Mouse (Mus musculus) thymus, postnatal 36 days (tissue): ENCODE data around the gene Lsm14b.

Experiments
- DNase-seq, 2 experiments: peaks; one replicate each; pipeline ENCODE4 v3.0.0; 2022; ENCODE audit warnings: mixed read lengths in 2 of 2

Lsm14b gene

GRCm38 (mm10) chr2:180063338-180064131 lies 38.7 kb downstream of the Lsm14b start:
- no peak for DNase-seq

GRCm38 (mm10) chr2:180069770-180070480 lies 45.1 kb downstream of the Lsm14b start:
- no peak for DNase-seq

- DNase-seq = peak; percentile 93
These were observed 46.0 kb downstream of the Lsm14b start, which contains the start of gene Mtg2 for GRCm38 (mm10) chr2:180070481-180071453. Gene Mtg2, plus strand, starts transcription at chr2:180070588.

- no peak for DNase-seq
These were observed 46.9 kb downstream of the Lsm14b start for GRCm38 (mm10) chr2:180071671-180072070.

GRCm38 (mm10) chr2:180072886-180073285 lies 48.1 kb downstream of the Lsm14b start:
- DNase-seq = peak; percentile 54 to 78

- DNase-seq = no peak
These were observed 52.8 kb downstream of the Lsm14b start for GRCm38 (mm10) chr2:180077622-180078021.

GRCm38 (mm10) chr2:180080680-180081079 lies 55.9 kb downstream of the Lsm14b start:
- no peak for DNase-seq

GRCm38 (mm10) chr2:180083063-180083462 lies 58.3 kb downstream of the Lsm14b start:
- no peak for DNase-seq

- DNase-seq = no peak
These were observed 59.8 kb downstream of the Lsm14b start for GRCm38 (mm10) chr2:180084565-180084964.
